Mouse (Mus musculus) layer of hippocampus, adult 8-10 months (tissue): ENCODE measurements at regions not wholly inside any gene's neighbourhood (a gene's known extent, or its start where the extent isn't known, plus 50 kb on each side); places are given as distances from the start of the nearest gene placed in this dataset.
A peak's percentile ranks its signal among the peaks of the same experiment; 100 is the strongest.

Source experiments
- DNase-seq, 2 experiments: peaks; one replicate each; pipeline ENCODE4 v3.0.0; 2022; ENCODE audit warnings: low spot score in 2 of 2

GRCm38 (mm10) chr16:7892799-7893198, 532.1 kb downstream of the Tmem114 start:
- DNase-seq = peak; percentile 2 to 3

- DNase-seq = no peak
Observed at GRCm38 (mm10) chr16:7863406-7863805, 561.5 kb downstream of the Tmem114 start.

GRCm38 (mm10) chr16:7839139-7839538, 585.8 kb downstream of the Tmem114 start:
- no peak for DNase-seq

- peak; percentile 19 to 28 for DNase-seq
Observed at GRCm38 (mm10) chr16:7831142-7831541, 593.8 kb downstream of the Tmem114 start.

GRCm38 (mm10) chr16:7829939-7830650, 594.8 kb downstream of the Tmem114 start:
- DNase-seq = no peak

- DNase-seq = no peak
Observed at GRCm38 (mm10) chr16:7801161-7801560, 623.8 kb downstream of the Tmem114 start.

- DNase-seq = no peak
Observed at GRCm38 (mm10) chr16:7797176-7797786, 627.7 kb downstream of the Tmem114 start.

GRCm38 (mm10) chr16:7795561-7795960, 629.4 kb downstream of the Tmem114 start:
- DNase-seq = no peak

- peak; percentile 9 to 12 for DNase-seq
Observed at GRCm38 (mm10) chr16:7792521-7792920, 632.4 kb downstream of the Tmem114 start.

- DNase-seq = peak; percentile 31 to 51
Observed at GRCm38 (mm10) chr16:7790260-7790659, 634.7 kb downstream of the Tmem114 start.

- peak; percentile 75 to 80 for DNase-seq
Observed at GRCm38 (mm10) chr16:7788209-7788608, 636.7 kb downstream of the Tmem114 start.

GRCm38 (mm10) chr16:7781506-7781905, 643.4 kb downstream of the Tmem114 start:
- no peak for DNase-seq

GRCm38 (mm10) chr16:7775635-7776034, 649.3 kb downstream of the Tmem114 start:
- DNase-seq = no peak

GRCm38 (mm10) chr16:7768433-7768832, 656.5 kb downstream of the Tmem114 start:
- DNase-seq = no peak

- no peak for DNase-seq
Observed at GRCm38 (mm10) chr16:7767691-7768090, 657.2 kb downstream of the Tmem114 start.

- no peak for DNase-seq
Observed at GRCm38 (mm10) chr16:7764383-7764782, 660.6 kb downstream of the Tmem114 start.

- DNase-seq = peak in 1 of 2 experiments; percentile 12
Observed at GRCm38 (mm10) chr16:7728186-7728585, 696.8 kb downstream of the Tmem114 start.

- no peak for DNase-seq
Observed at GRCm38 (mm10) chr16:7725225-7725624, 699.7 kb downstream of the Tmem114 start.

GRCm38 (mm10) chr16:7701471-7701870, 723.5 kb downstream of the Tmem114 start:
- DNase-seq = no peak

- DNase-seq = no peak
Observed at GRCm38 (mm10) chr16:7685484-7685883, 739.5 kb downstream of the Tmem114 start.

GRCm38 (mm10) chr16:7666096-7666495, 758.8 kb downstream of the Tmem114 start:
- no peak for DNase-seq

GRCm38 (mm10) chr16:7658133-7658532, 766.8 kb downstream of the Tmem114 start:
- no peak for DNase-seq

GRCm38 (mm10) chr16:7654451-7654850, 770.5 kb downstream of the Tmem114 start:
- DNase-seq = no peak
